Mouse (Mus musculus) heart, postnatal 0 days (tissue): ENCODE results near the gene Nmnat3. TPM values are rescaled to one million over a fixed set of nuclear protein-coding genes. Genes with fewer than 3 reads are reported as not detected.

Experiments used
- ATAC-seq: fragments of 200-750 bp; cut with Nextera tagmentation; 2 replicates; pipeline ENCODE4 v1.8.0; 2017; ENCODE audit warnings: low read depth, moderate number of reproducible peaks, moderate library complexity; ENCODE audit not compliant: insufficient read depth
- DNase-seq: peaks from one replicate; pipeline ENCODE4 v3.0.0-alpha.2; 2016; ENCODE audit warnings: low spot score
- H3K27ac ChIP-seq: fragments of 300-500 bp; sonication (generic); 2 replicates; pipeline ENCODE4 v1.5.1; 2014; ENCODE audit warnings: low read depth, mild to moderate bottlenecking
- H3K27me3 ChIP-seq: fragments of 300-500 bp; sonication (generic); 2 replicates; pipeline ENCODE4 v1.6.1; 2014; ENCODE audit warnings: low read length, mixed read lengths; ENCODE audit not compliant: control insufficient read depth, insufficient read depth
- H3K36me3 ChIP-seq: fragments of 300-500 bp; sonication (generic); replicated peaks from 2 replicates; pipeline ENCODE4 v1.6.1; 2014; ENCODE audit warnings: low read length, mixed read lengths; ENCODE audit not compliant: control insufficient read depth, insufficient read depth
- H3K4me1 ChIP-seq: fragments of 300-500 bp; sonication (generic); 2 replicates; pipeline ENCODE4 v1.6.1; 2014; ENCODE audit warnings: antibody characterized with exemption; ENCODE audit not compliant: control insufficient read depth, insufficient read depth
- H3K4me2 ChIP-seq: fragments of 300-500 bp; sonication (generic); 2 replicates; pipeline ENCODE4 v1.6.1; 2014; ENCODE audit warnings: low read depth, mild to moderate bottlenecking, low read length, moderate library complexity
- H3K4me3 ChIP-seq: fragments of 300-500 bp; sonication (generic); 2 replicates; pipeline ENCODE4 v1.5.1; 2014; ENCODE audit warnings: low read depth, low read length
- H3K9ac ChIP-seq: fragments of 300-500 bp; sonication (generic); replicated peaks from 2 replicates; pipeline ENCODE4 v1.6.1; 2014; ENCODE audit warnings: low read depth, low read length, mixed read lengths
- H3K9me3 ChIP-seq: fragments of 300-500 bp; sonication (generic); replicated peaks from 2 replicates; pipeline ENCODE4 v1.6.1; 2016; ENCODE audit warnings: low read length; ENCODE audit not compliant: control insufficient read depth
- CTCF ChIP-seq: IDR thresholded peaks from 2 replicates; pipeline ENCODE4 v1.5.1; 2016; ENCODE audit warnings: antibody characterized with exemption, control low read depth, low read depth
- EP300 ChIP-seq: IDR thresholded peaks from 2 replicates; pipeline ENCODE4 v1.6.1; 2016; ENCODE audit warnings: antibody characterized with exemption, low read depth
- WGBS: fragments of 180-500 bp; shearing (Covaris S2); extraction: QIAGEN DNeasy Blood & Tissue Kit; methylation state at CpG from one replicate; pipeline ENCODE4 v1.1.7; 2014; 5-methylcytosine and 5-hydroxymethylcytosine counted together
- polyA plus RNA-seq: library from polyadenylated mRNA; unstranded; fragments of >200 nt; fragmentation: Nextera tagmentation; extraction: Ambion mirVana; gene quantifications from 2 replicates; pipeline ENCODE4 v1.2.1, GENCODE M21; 2015
- total RNA-seq: library from RNA; depleted of rRNA; stranded (reverse); fragments of >200 nt; gene quantifications from 2 replicates; pipeline ENCODE4 v1.2.3, GENCODE M21; 2014; ENCODE audit warnings: low replicate concordance

The Nmnat3 gene
- total and polyA plus RNA-seq, 2 experiments from 2014 or later: 9.0 to 15.1 TPM

GRCm38 (mm10) chr9:98373358-98373757, 86.1 kb downstream of the Nmnat3 start:
- Histone ChIP-seq H3K4me2 (no peak overlapping the region), H3K4me1 (no peaks in the 10 kb centered on the region), H3K36me3 (no peaks in the 10 kb centered on the region), H3K27ac (no peak overlapping the region), H3K27me3 (no peaks in the 10 kb centered on the region), H3K9me3 (no peaks in the 10 kb centered on the region), H3K4me3 (no peak overlapping the region), H3K9ac (no peak overlapping the region)
- DNase-seq (no peak), ATAC-seq (no peak)
- 88% methylated on average over 5 of the region's 5 CpGs for WGBS
- no peak for TF ChIP-seq CTCF
- no peak for TF ChIP-seq EP300

GRCm38 (mm10) chr9:98374897-98375296, 87.7 kb downstream of the Nmnat3 start:
- WGBS: 79% methylated on average over 11 of the region's 11 CpGs
- Histone ChIP-seq H3K36me3 (no peaks in the 10 kb centered on the region), H3K9ac (no peak overlapping the region), H3K4me2 (no peak overlapping the region), H3K9me3 (no peaks in the 10 kb centered on the region), H3K4me3 (no peak overlapping the region), H3K4me1 (no peaks in the 10 kb centered on the region), H3K27me3 (no peaks in the 10 kb centered on the region), H3K27ac (no peak overlapping the region)
- TF ChIP-seq EP300 (no peak), CTCF (no peak)
- ATAC-seq (no peak), DNase-seq (no peak)

GRCm38 (mm10) chr9:98375329-98376170, 88.3 kb downstream of the Nmnat3 start:
- ATAC-seq: no peak
- no peak overlapping the region for H3K9ac ChIP-seq
- H3K4me3 ChIP-seq: no peak overlapping the region
- H3K4me1 ChIP-seq: no peaks in the 10 kb centered on the region
- H3K9me3 ChIP-seq: no peaks in the 10 kb centered on the region
- H3K36me3 ChIP-seq: no peaks in the 10 kb centered on the region
- 68% methylated on average over 5 of the region's 5 CpGs for whole genome bisulfite sequencing
- DNase-seq: no peak
- H3K4me2 ChIP-seq: no peak overlapping the region
- H3K27me3 ChIP-seq: no peaks in the 10 kb centered on the region
- TF ChIP-seq CTCF: no peak
- TF ChIP-seq EP300: no peak
- no peak overlapping the region for H3K27ac ChIP-seq

- Histone ChIP-seq H3K4me3 (no peak overlapping the region), H3K9me3 (no peaks in the 10 kb centered on the region), H3K27ac (no peak overlapping the region), H3K9ac (no peak overlapping the region), H3K36me3 (no peaks in the 10 kb centered on the region), H3K27me3 (no peaks in the 10 kb centered on the region), H3K4me2 (no peak overlapping the region), H3K4me1 (no peaks in the 10 kb centered on the region)
- DNase-seq (no peak), ATAC-seq (no peak)
- no peak for TF ChIP-seq CTCF
- no peak for TF ChIP-seq EP300
- 76% methylated on average over 4 of the region's 4 CpGs for WGBS
Measured at GRCm38 (mm10) chr9:98379736-98380135, 92.5 kb downstream of the Nmnat3 start.

GRCm38 (mm10) chr9:98380593-98380992, 93.4 kb downstream of the Nmnat3 start:
- no peak for ATAC-seq
- Histone ChIP-seq H3K27ac (no peak overlapping the region), H3K27me3 (no peaks in the 10 kb centered on the region), H3K9me3 (no peaks in the 10 kb centered on the region), H3K9ac (no peak overlapping the region), H3K36me3 (no peaks in the 10 kb centered on the region), H3K4me1 (no peaks in the 10 kb centered on the region), H3K4me2 (no peak overlapping the region), H3K4me3 (no peak overlapping the region)
- TF ChIP-seq EP300: no peak
- no peak for TF ChIP-seq CTCF
- WGBS: 87% methylated on average over 9 of the region's 9 CpGs
- no peak for DNase-seq
